In the genomic region with DNA sequence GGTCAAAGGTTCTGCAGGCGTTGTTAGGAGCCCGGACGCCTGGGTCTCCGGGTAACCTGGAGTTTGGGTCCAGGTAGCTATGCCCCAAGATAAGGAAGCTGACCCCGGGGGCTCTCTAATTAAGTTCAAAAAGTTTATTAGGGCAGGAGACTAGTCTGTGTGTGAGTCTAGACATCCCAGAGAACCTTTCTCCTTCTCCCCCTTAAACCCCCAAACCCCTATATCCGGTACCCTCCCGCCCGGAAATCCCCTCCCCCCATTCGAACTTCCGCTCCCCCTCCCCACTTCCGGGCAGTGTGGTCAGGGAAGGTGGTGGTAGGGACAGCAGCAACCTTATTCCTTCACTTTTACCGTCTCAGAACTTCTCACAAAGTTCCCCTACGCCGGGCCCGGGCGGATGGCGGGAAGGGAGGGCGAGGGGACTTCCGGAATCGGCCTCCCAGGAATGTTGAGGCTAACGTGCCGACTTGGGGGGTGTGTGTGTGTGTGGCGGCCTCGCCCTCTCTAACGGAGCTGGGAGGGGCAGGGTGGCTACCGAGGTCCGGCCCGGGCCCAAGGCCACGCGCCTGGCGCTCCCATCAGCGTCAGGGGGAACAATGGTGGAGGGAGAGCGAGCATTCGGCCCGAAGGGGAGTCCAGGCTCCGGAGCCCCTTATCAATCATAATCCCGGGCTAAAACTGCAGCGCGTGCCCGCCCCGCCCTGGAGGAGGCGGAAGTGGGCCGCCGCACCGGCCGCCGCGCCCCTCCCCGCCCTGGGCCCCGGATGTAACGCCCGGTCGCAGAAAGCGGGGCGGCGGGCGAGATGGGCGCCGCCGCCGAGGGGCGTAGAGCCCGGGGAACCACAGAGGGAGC, we compare ENCODE assay signal across 8 mouse cellular contexts. TPM values are rescaled to one million over a fixed set of nuclear protein-coding genes. Genes with fewer than 3 reads are reported as not detected.
DNase-seq lines count a peak whose midpoint lies in the region; ATAC-seq and TF ChIP-seq lines count a peak whose summit lies in the region.

No protein-coding gene starts in this region.

- no peak for TF ChIP-seq CTCF in brain, embryonic 14.5 days (IDR thresholded peaks at IDR 0.05; ENCODE audit: borderline replicate concordance, extremely low read depth, insufficient read depth, insufficient read length)

- H3K4me1 ChIP-seq in forebrain, embryonic 10.5 days, result peaks cover 79% of the 10 kb centered on the region

- ATAC-seq in megakaryocyte-erythroid progenitor cell, adult 5-6 weeks (replicated peaks; ENCODE audit: low FRiP score, low TSS enrichment, poor library complexity, severe bottlenecking), result 0 out of 2 replicates have a peak, but pooled peaks have one; percentile 8
- no peak for ATAC-seq in monocyte, adult 5-6 weeks (replicated peaks; ENCODE audit: insufficient number of reproducible peaks, low FRiP score, low TSS enrichment, poor library complexity, severe bottlenecking)

- H3K36me3 ChIP-seq in forebrain, embryonic 10.5 days (replicated peaks), result peaks cover 47% of the 10 kb centered on the region

- TF ChIP-seq POLR2A in brain, embryonic 14.5 days (IDR thresholded peaks at IDR 0.05; ENCODE audit: borderline replicate concordance, extremely low read depth, insufficient read depth, insufficient read length, poor library complexity, severe bottlenecking), result 0 out of 2 replicates have a peak, but pooled peaks have one; percentile 42

- peak overlapping the region; percentile 99 for H3K4me3 ChIP-seq in forebrain, embryonic 10.5 days

- peak; percentile 80 for DNase-seq in Muller cell, postnatal 12 days (ENCODE audit: inconsistent ontology term)
- DNase-seq in brain, embryonic 14.5 days (ENCODE audit: low read depth), result peak; percentile 83
- DNase-seq in forebrain, embryonic 10.5 days (ENCODE audit: extremely low spot score, low spot score), result peak; percentile 82
- peak; percentile 49 for DNase-seq in heart, postnatal 25 days (ENCODE audit: low spot score)
- DNase-seq in left cerebral cortex, postnatal 4 days, result peak; percentile 71
- DNase-seq in spleen, adult 12 weeks (ENCODE audit: low spot score), result peak; percentile 71

- intact Hi-C loops in heart, postnatal 25 days (cut with DNase I), result loop anchor here (2.0 to 10.0 kb wide), 2 partner anchors 15 to 639 kb away; partner anchors contain the start of genes Acadvl, Dlg4 and Spag7
- intact Hi-C loops in left cerebral cortex, postnatal 4 days (cut with DNase I), result no loop called here

- no peaks in the 10 kb centered on the region for H3K9me3 ChIP-seq in forebrain, embryonic 10.5 days

- no peaks in the 10 kb centered on the region for H3K27me3 ChIP-seq in forebrain, embryonic 10.5 days (ENCODE audit: poor library complexity, severe bottlenecking)

- peak overlapping the region; percentile 99 for H3K27ac ChIP-seq in forebrain, embryonic 10.5 days

- WGBS in forebrain, embryonic 10.5 days, result under 1% methylated on average over 62 of the region's 63 CpGs

RNA-seq across cellular contexts. Expression of gene Pfn1, which starts 0.9 kb away (rescaled TPM):
- polyA plus RNA-seq in brain, embryonic 14.5 days (2012; rRNA removed), result 419 and 479 TPM in 2 replicates
- 1,843 and 1,871 TPM in 2 replicates for polyA plus RNA-seq in forebrain, embryonic 10.5 days (2016; fragmentation: Nextera tagmentation; extraction: Ambion mirVana)
- total RNA-seq in heart, postnatal 25 days (2021), result 100 to 1,000 TPM; 290 to 310 TPM
- 100 to 1,000 TPM; 319 to 321 TPM for total RNA-seq in left cerebral cortex, postnatal 4 days (2021)
- total RNA-seq in megakaryocyte-erythroid progenitor cell, adult 5-6 weeks (2014; fragmentation: Nextera tagmentation), result 1,236 and 1,373 TPM in 2 replicates
- 377 and 675 TPM in 2 replicates for total RNA-seq in megakaryocyte-erythroid progenitor cell, adult 5-6 weeks (2017)
- 527 to 871 TPM (median 568 TPM) in 3 replicates for total RNA-seq in monocyte, adult 5-6 weeks (2017)

RNA-seq across cellular contexts. Expression of gene Eno3, which starts 3.4 kb away (rescaled TPM):
- polyA plus RNA-seq in brain, embryonic 14.5 days (2012; rRNA removed), result 23.0 and 24.1 TPM in 2 replicates
- polyA plus RNA-seq in forebrain, embryonic 10.5 days (2016; fragmentation: Nextera tagmentation; extraction: Ambion mirVana), result 33.4 and 44.7 TPM in 2 replicates
- total RNA-seq in heart, postnatal 25 days (2021), result 1,000 to 10,000 TPM; 2,028 to 2,111 TPM
- total RNA-seq in left cerebral cortex, postnatal 4 days (2021), result 1 to 10 TPM; 8.1 to 9.3 TPM
- 16.7 and 33.7 TPM in 2 replicates for total RNA-seq in megakaryocyte-erythroid progenitor cell, adult 5-6 weeks (2014; fragmentation: Nextera tagmentation)
- 8.4 and 16.5 TPM in 2 replicates for total RNA-seq in megakaryocyte-erythroid progenitor cell, adult 5-6 weeks (2017)
- total RNA-seq in monocyte, adult 5-6 weeks (2017), result 236 to 452 TPM (median 414 TPM) in 3 replicates

RNA-seq across cellular contexts. Expression of gene Slc25a11, which starts 6.3 kb away (rescaled TPM):
- polyA plus RNA-seq in brain, embryonic 14.5 days (2012; rRNA removed), result 129 and 149 TPM in 2 replicates
- 138 TPM in 2 replicates for polyA plus RNA-seq in forebrain, embryonic 10.5 days (2016; fragmentation: Nextera tagmentation; extraction: Ambion mirVana)
- 100 to 1,000 TPM; 550 to 562 TPM for total RNA-seq in heart, postnatal 25 days (2021)
- 10 to 100 TPM; 88.6 to 92.5 TPM for total RNA-seq in left cerebral cortex, postnatal 4 days (2021)
- total RNA-seq in megakaryocyte-erythroid progenitor cell, adult 5-6 weeks (2014; fragmentation: Nextera tagmentation), result 62.3 and 63.1 TPM in 2 replicates
- total RNA-seq in megakaryocyte-erythroid progenitor cell, adult 5-6 weeks (2017), result 33.1 and 36.2 TPM in 2 replicates
- total RNA-seq in monocyte, adult 5-6 weeks (2017), result 41.1 to 62.6 TPM (median 43.5 TPM) in 3 replicates

RNA-seq across cellular contexts. Expression of gene Rnf167, which starts 6.5 kb away (rescaled TPM):
- 91.1 and 127 TPM in 2 replicates for polyA plus RNA-seq in brain, embryonic 14.5 days (2012; rRNA removed)
- polyA plus RNA-seq in forebrain, embryonic 10.5 days (2016; fragmentation: Nextera tagmentation; extraction: Ambion mirVana), result 71.3 and 79.9 TPM in 2 replicates
- total RNA-seq in heart, postnatal 25 days (2021), result 10 to 100 TPM; 48.0 to 54.0 TPM
- 10 to 100 TPM; 52.1 to 52.3 TPM for total RNA-seq in left cerebral cortex, postnatal 4 days (2021)
- 92.8 and 95.5 TPM in 2 replicates for total RNA-seq in megakaryocyte-erythroid progenitor cell, adult 5-6 weeks (2014; fragmentation: Nextera tagmentation)
- total RNA-seq in megakaryocyte-erythroid progenitor cell, adult 5-6 weeks (2017), result 42.3 and 53.4 TPM in 2 replicates
- total RNA-seq in monocyte, adult 5-6 weeks (2017), result 89.4 to 129 TPM (median 90.9 TPM) in 3 replicates

RNA-seq across cellular contexts. Expression of gene Gp1ba, which starts 14.6 kb away (rescaled TPM):
- 0.06 and 0.30 TPM in 2 replicates for polyA plus RNA-seq in brain, embryonic 14.5 days (2012; rRNA removed)
- polyA plus RNA-seq in forebrain, embryonic 10.5 days (2016; fragmentation: Nextera tagmentation; extraction: Ambion mirVana), result 0.56 and 1.00 TPM in 2 replicates
- under 1 TPM; 0.36 to 0.42 TPM for total RNA-seq in heart, postnatal 25 days (2021)
- total RNA-seq in left cerebral cortex, postnatal 4 days (2021), result under 1 TPM in 1 of 2 experiments, not detected in 1; 0.18 TPM
- total RNA-seq in megakaryocyte-erythroid progenitor cell, adult 5-6 weeks (2014; fragmentation: Nextera tagmentation), result 3.6 and 10.4 TPM in 2 replicates
- 0.50 and 0.85 TPM in 2 replicates for total RNA-seq in megakaryocyte-erythroid progenitor cell, adult 5-6 weeks (2017)
- total RNA-seq in monocyte, adult 5-6 weeks (2017), result 0.57 to 3.3 TPM in 2 of 3 replicates, not detected in the other
